Mouse (Mus musculus): Measurements from ENCODE around the gene Casp9. TPM values are rescaled to one million over a fixed set of nuclear protein-coding genes. Genes with fewer than 3 reads are reported as not detected.

The Casp9 gene
- total RNA-seq, 2 experiments from 2014 or later: 23.1 to 23.3 TPM

DNA sequence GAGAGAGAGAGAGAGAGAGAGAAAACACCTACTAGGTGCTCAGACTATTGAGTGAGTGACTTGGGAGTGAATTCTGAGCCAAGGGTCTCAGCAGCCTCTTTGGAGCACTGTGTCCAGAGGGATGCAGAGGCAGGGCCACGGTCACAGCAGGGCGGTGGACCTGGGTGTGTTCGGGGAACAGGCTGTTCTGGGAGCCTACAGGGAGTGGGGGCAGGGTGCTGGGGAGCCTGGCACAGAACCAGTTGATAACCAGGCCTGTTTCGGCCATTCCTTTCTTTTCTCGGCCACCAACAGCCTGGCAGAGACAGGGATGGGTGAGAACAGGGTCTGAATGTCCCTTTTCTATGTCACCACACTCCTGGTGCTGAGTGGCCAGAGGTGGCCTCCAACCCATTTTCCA, 69.5 kb downstream of the Casp9 start:
- no peak for DNase-seq (ENCODE audit: low spot score in 2 of 2)

DNA sequence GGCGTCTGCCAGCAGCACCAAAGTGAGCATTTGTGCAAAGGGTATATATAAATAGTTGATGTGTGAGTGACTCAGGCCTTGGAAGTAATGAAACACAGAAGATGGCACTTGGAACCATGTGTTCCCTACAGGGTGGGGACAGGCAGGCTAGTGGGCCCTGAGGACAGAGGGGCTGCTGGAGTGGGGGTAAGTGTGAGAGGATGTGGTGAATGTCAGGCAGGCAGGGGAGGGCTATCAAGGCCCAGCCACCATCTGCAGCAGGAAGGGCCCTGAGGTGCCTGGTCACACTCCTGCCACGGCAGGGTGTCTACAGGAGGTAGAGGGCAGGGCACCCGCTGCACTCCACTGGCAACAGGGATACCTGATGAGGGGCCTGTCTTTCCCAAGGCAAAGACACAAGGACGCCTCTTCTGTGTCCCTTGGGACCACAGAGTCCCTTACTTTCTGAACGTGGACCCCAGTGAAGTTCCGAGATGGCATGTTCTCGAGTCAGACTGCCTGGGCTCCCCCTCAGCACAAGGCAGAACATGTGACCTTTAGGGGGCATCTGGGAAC, 70.4 kb downstream of the Casp9 start:
- DNase-seq (ENCODE audit: low spot score in 2 of 2): no peak

DNA sequence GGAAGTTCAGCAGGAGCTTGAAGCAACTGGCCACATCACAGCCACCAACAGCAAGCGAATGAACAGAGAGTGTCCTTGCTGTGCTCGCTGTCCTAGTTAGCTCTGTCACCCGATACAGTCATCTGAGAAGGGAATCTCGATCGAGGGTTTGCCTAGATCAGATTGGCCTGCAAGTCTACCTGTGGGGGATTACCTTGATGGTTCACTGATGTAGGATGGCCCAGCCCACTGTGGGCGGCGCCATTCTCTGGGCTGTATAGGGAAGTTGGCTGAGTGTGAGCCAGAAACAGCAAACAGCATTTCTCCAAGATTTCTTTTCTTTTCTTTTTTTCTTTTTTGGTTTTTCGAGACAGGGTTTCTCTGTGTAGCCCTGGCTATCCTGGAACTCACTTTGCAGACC, 71.1 kb downstream of the Casp9 start:
- DNase-seq (ENCODE audit: low spot score in 2 of 2): no peak

DNA sequence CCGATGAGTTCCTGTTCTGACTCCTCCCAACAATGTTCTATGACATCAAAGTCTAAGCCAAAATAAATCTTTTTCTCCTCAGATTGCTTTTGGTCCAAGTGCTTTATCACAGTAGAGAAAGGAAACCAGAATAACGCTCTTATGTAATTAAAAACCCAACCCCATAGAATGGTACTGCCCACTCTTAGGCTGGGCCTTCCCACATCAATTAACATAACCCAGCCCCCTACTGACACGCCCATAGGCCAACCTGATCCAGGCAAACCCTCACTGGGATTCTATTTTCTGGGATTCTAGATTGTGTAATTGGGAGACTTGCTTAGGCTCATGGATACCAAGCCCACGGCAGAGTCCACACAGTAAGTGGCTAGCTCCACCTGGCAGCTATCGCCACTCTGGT, 71.6 kb downstream of the Casp9 start:
- DNase-seq (ENCODE audit: low spot score in 2 of 2): no peak

Other genes starting within 250 kb of the Casp9 start
- 1 to 10 TPM; 2.4 TPM for gene Fblim1, start 187.5 kb upstream of the Casp9 start, total RNA-seq (2021)
- 1 to 10 TPM in 1 of 2 experiments, under 1 TPM in 1; 0.35 to 1.6 TPM for gene Tmem82, start 175.0 kb upstream of the Casp9 start, total RNA-seq (2021)
- 1 to 10 TPM; 2.2 to 3.6 TPM for gene Slc25a34, start 169.8 kb upstream of the Casp9 start, total RNA-seq (2021)
- gene Plekhm2, start 128.7 kb upstream of the Casp9 start, total RNA-seq (2021): 10 to 100 TPM; 47.8 to 55.4 TPM
- under 1 TPM in 1 of 2 experiments, not detected in 1; 0.79 TPM for gene Rsc1a1, start 108.0 kb upstream of the Casp9 start, total RNA-seq (2021)
- gene Ddi2, start 70.2 kb upstream of the Casp9 start, total RNA-seq (2021): 10 to 100 TPM; 29.4 to 34.0 TPM
- not detected for gene Agmat, start 46.9 kb upstream of the Casp9 start, total RNA-seq (2021)
- 10 to 100 TPM; 29.4 to 33.3 TPM for gene Dnajc16, start 2.7 kb upstream of the Casp9 start, total RNA-seq (2021)
- not detected for gene Cela2a, start 32.5 kb downstream of the Casp9 start, total RNA-seq (2021)
- not detected for gene Ctrc, start 52.7 kb downstream of the Casp9 start, total RNA-seq (2021)
- 10 to 100 TPM; 55.2 to 60.4 TPM for gene Efhd2, start 81.3 kb downstream of the Casp9 start, total RNA-seq (2021)
- gene Fhad1, start 221.5 kb downstream of the Casp9 start, total RNA-seq (2021): 1 to 10 TPM; 3.9 to 5.1 TPM